ENCODE assay signal across 1 mouse cellular context in the genomic region with DNA sequence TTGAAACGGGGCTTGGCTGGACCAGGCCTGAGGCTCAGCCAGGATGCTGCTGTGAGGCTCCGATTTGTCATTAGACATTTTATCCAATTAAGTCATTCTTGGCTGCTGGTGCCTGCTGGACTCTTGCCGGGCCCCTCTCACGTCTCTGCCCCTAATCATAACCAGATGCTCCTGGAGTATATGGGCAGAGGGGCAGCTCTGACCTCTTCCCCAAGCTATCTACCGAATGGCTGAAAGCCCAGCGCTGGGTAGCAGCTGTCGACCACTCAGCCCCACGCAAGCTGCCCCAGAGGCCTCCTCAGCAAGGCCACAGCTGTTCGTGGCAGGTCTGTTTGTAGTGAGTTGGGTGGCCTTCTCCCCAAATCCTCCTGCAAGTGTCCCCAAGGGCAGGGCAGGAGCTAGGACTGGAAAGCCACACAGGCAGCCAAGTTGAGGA.
TF ChIP-seq lines count a peak whose summit lies in the region.

No protein-coding gene starts in this region.

TF ChIP-seq in ES-E14, 5 proteins besides CTCF, POLR2A, EP300 and RAD21:
- no peak for TF ChIP-seq MAFK (IDR thresholded peaks at IDR 0.05; ENCODE audit: insufficient read depth, low read depth, low read length)
- TF ChIP-seq CHD2 (IDR thresholded peaks at IDR 0.05; ENCODE audit: low read depth, low read length) = no peak
- TF ChIP-seq ZNF384 (IDR thresholded peaks at IDR 0.05; ENCODE audit: low read depth, low read length) = no peak
- TF ChIP-seq HCFC1 (IDR thresholded peaks at IDR 0.05; ENCODE audit: borderline replicate concordance, insufficient read depth, low read length) = no peak
- TF ChIP-seq ZC3H11A (IDR thresholded peaks at IDR 0.05; ENCODE audit: borderline replicate concordance, low read depth, low read length) = no peak
